Mouse (Mus musculus): ENCODE measurements around the gene Ccdc92. TPM values are rescaled to one million over a fixed set of nuclear protein-coding genes. Genes with fewer than 3 reads are reported as not detected.

Gene Ccdc92
- total RNA-seq (2021): 10 to 100 TPM; 72.2 to 73.5 TPM

DNA sequence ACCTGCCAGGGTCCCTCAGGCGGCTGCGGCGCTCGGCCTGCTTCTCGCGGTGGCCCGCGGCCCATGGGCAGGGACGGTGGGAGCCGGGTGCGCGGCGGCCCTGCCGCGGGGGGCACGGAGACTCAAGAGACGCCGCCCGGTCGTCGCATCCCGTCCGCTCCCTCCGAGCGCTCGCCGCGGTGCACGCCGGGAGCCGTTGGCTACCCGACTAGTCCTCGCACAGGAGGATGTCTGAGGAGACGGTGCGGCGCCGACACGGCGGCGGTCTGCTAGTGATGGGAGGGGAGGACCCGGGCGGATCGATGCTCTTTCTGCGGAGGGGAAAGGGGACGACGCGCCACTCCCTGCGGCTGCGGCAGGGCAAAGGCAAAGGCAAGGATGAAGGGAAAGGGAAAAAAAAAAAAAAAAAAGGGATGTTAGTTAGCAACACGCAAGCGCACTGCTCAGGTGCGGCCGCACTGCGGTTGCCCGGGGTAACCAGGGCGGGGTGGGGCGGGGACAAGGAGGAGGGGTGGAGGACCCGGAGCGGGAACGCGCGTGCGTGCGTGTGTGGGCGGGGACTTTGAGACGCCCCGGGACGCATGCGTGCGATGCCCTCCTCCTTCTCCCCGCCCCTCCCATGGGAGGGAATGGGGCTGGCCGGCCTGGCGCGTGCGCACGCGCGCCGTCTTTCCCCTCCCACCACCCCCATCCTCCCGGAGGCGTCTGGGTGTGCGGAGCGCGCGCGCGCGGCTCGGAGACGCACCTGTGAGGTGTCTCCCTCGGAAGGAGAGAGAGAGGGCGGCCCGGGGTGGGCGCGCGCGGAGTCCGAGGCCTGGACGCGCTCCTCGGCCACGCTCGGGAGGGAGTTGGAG is at the start of gene Ccdc92, which contains the start of gene Zfp664:
Gene Ccdc92, minus strand, starts transcription at position 412 of the 854 bp plus-strand sequence.
Gene Zfp664, plus strand, starts transcription at position 679 of the 854 bp plus-strand sequence.
- peak; percentile 97 to 99 for DNase-seq (ENCODE audit: low spot score in 2 of 2)
- intact Hi-C loops (cut with DNase I): no loop called here

DNA sequence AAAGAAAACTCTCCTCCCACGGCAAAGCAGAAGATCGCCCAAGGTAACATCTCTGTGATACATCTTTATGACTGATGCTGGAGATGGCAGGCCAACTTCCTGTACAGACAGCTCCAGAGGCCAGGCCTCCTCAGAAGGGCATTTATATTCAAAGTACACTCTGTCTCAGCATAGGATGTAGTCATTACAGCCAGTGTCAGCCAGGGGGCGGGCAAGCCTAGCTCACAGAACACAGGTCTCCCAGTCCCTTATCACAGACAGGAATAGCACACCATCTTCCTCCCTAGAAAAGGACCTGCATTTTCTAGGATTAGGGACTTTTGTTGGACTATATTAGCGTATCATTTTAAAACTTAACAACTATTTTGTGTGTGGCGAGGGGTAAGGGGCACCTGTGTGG is 46.6 kb upstream of the Ccdc92 start:
- intact Hi-C loops (cut with DNase I): loop anchor here (2.0 to 10.0 kb wide), 3 partner anchors 106 to 362 kb away; no protein-coding TSS in a partner anchor
- peak; percentile 83 to 88 for DNase-seq (ENCODE audit: low spot score in 2 of 2)

- intact Hi-C loops (cut with DNase I): loop anchor here (10.0 kb wide), 1 partner anchor 278 kb away; no protein-coding TSS in a partner anchor
- DNase-seq (ENCODE audit: low spot score in 2 of 2): no peak
These were observed 44.7 kb upstream of the Ccdc92 start for GRCm38 (mm10) chr5:124906890-124907289.

GRCm38 (mm10) chr5:124903852-124904251 is 41.6 kb upstream of the Ccdc92 start:
- no peak for DNase-seq (ENCODE audit: low spot score in 2 of 2)
- intact Hi-C loops (cut with DNase I): loop anchor here (5.0 to 10.0 kb wide), 3 partner anchors 203 to 463 kb away; no protein-coding TSS in a partner anchor

DNA sequence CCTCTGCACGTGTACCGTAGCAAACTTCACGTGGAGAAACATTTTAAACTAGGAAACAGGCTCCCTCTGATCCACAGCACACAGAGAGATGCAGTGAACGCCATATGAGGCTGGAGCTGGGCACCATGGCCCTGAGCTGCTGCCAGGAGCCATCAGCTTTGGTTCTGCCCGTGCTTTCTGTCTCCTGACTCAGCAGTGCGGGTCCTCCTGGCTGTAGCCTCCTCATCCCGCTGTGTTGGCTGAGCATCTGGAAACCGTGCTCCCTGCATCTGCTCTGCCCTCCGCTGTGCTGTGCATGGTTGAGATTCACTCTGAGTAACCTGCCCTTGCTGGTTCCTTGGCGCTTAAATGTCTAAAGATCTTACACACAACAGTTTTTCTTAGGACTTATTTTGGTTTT is 40.0 kb upstream of the Ccdc92 start:
- peak; percentile 25 to 37 for DNase-seq (ENCODE audit: low spot score in 2 of 2)
- intact Hi-C loops (cut with DNase I): loop anchor here (5.0 to 10.0 kb wide), 3 partner anchors 205 to 465 kb away; no protein-coding TSS in a partner anchor

DNA sequence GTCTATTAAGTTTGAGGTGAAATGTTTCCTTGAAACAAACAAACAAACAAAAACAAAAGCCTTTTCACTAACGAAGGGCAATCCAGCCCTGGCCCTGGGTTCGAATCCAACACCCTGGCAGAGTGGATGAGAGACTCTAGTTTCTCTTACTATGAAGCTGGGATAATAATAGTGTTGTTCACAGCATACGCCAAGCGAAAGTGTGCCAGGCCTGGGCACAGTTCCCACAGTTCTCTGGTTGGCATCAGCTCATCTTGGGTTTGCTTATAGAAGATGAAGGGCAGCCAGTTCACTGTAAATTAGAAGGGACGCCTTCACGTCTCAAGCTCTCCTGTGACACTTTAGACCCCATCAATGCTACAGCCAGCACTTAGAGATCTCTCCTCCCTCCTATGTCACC is 39.5 kb upstream of the Ccdc92 start:
- intact Hi-C loops (cut with DNase I): loop anchor here (5.0 to 10.0 kb wide), 3 partner anchors 206 to 466 kb away; no protein-coding TSS in a partner anchor
- peak; percentile 37 to 79 for DNase-seq (ENCODE audit: low spot score in 2 of 2)

DNA sequence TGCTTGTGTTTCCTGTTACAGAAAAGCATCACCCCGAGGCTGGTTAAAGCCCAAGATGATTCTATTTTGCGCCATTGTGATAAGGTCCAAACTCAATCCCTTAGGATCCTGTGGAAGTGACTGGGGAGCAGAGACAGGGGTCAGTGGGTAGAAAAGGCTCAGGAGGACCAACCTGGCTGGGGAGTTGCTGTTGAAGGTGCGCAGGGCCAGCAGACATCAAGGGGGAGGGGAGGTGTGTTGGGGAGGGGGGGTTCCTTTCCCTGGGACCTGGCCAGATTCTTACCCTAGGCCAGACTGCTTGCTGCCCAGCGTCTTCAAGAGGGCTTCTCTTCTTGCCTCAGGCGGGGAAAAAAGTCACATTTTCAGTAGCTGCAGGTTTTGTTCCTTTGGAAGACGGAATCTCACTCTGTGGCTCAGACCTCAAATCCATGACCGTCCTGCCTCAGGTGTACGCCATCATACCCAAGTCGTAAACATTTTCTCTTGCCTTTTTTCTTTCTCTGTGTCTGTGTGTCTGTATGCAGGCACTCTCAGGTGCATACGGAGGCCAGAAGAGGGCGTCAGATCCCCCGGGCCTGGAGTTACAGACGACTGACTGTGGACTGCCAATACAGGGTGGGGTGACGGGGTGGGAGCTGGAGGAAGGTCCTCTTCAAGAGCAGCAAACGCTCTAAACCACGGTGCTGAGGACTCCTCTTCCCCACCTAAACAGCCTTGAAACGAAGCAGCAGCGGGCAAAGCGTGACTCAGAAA is 38.7 kb upstream of the Ccdc92 start:
- intact Hi-C loops (cut with DNase I): loop anchor here (1.0 to 10.0 kb wide), 4 partner anchors 206 to 466 kb away; no protein-coding TSS in a partner anchor
- no peak for DNase-seq (ENCODE audit: low spot score in 2 of 2)

GRCm38 (mm10) chr5:124899945-124900631 is 37.9 kb upstream of the Ccdc92 start:
- intact Hi-C loops (cut with DNase I): loop anchor here (1.0 to 10.0 kb wide), 4 partner anchors 207 to 467 kb away; no protein-coding TSS in a partner anchor
- DNase-seq (ENCODE audit: low spot score in 2 of 2): peak; percentile 81 to 85

DNA sequence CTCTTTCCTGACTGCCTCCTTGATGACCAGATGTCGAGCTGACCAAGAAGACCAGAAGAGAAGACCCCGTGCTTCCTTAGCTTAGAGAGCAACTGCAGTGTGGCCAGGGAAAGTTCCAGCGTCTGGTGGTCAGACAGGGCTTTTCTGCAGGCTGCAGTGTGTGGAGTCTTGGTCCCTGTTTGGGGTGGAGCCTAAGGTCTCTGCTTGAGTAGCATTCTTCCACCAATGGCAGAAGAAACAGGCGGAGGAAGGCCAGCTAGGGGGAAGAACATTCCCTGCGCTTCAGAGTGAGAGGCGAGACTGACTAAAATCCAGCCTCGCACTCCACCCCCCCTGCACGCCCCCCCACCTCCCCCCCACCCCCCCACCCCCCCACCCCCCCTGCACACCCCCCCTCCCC is 33.9 kb upstream of the Ccdc92 start:
- no peak for DNase-seq (ENCODE audit: low spot score in 2 of 2)
- intact Hi-C loops (cut with DNase I): no loop called here

GRCm38 (mm10) chr5:124891921-124892370 is 29.7 kb upstream of the Ccdc92 start:
- DNase-seq (ENCODE audit: low spot score in 2 of 2): no peak
- intact Hi-C loops (cut with DNase I): no loop called here

- intact Hi-C loops (cut with DNase I): no loop called here
- no peak for DNase-seq (ENCODE audit: low spot score in 2 of 2)
These were observed 26.4 kb upstream of the Ccdc92 start for GRCm38 (mm10) chr5:124888661-124889060.

GRCm38 (mm10) chr5:124883877-124884276 is 21.7 kb upstream of the Ccdc92 start:
- intact Hi-C loops (cut with DNase I): no loop called here

GRCm38 (mm10) chr5:124879801-124880200 is 17.6 kb upstream of the Ccdc92 start:
- DNase-seq (ENCODE audit: low spot score in 2 of 2): no peak
- intact Hi-C loops (cut with DNase I): no loop called here

More at GRCm38 (mm10) chr5:124883877-124884276, 21.7 kb upstream of the Ccdc92 start:
- peak; percentile 60 to 92 for DNase-seq (ENCODE audit: low spot score in 2 of 2)

GRCm38 (mm10) chr5:124879251-124879650 is 17.0 kb upstream of the Ccdc92 start:
- intact Hi-C loops (cut with DNase I): no loop called here
- DNase-seq (ENCODE audit: low spot score in 2 of 2): no peak

GRCm38 (mm10) chr5:124873890-124874601 is 11.8 kb upstream of the Ccdc92 start:
- intact Hi-C loops (cut with DNase I): no loop called here
- DNase-seq (ENCODE audit: low spot score in 2 of 2): no peak

- intact Hi-C loops (cut with DNase I): no loop called here
- DNase-seq (ENCODE audit: low spot score in 2 of 2): no peak
These were observed 10.9 kb upstream of the Ccdc92 start for GRCm38 (mm10) chr5:124873096-124873495.

GRCm38 (mm10) chr5:124872033-124872432 is 9.8 kb upstream of the Ccdc92 start:
- intact Hi-C loops (cut with DNase I): no loop called here
- no peak for DNase-seq (ENCODE audit: low spot score in 2 of 2)

- peak; percentile 68 to 83 for DNase-seq (ENCODE audit: low spot score in 2 of 2)
- intact Hi-C loops (cut with DNase I): loop anchor here (5.0 kb wide), 2 partner anchors 92 to 247 kb away; no protein-coding TSS in a partner anchor
These were observed 6.8 kb upstream of the Ccdc92 start for GRCm38 (mm10) chr5:124868981-124869380.
